9 mouse cellular contexts compared by ENCODE assay signal in genomic region chr5:5693956-5694653, GRCm38 (mm10). TPM values are rescaled to one million over a fixed set of nuclear protein-coding genes. Genes with fewer than 3 reads are reported as not detected.
DNase-seq lines count a peak whose midpoint lies in the region; ATAC-seq and TF ChIP-seq lines count a peak whose summit lies in the region.
"Had no signal": no experiment of that assay in that cellular context is flagged by ENCODE, and none has a peak within 500 bp of the region (broad histone marks: within the 10 kb centered on the region; RNA-seq: fewer than 3 reads in every experiment).

TSS of gene Steap2 (minus strand) at chr5:5694578.

- intact Hi-C loops in gastrocnemius, postnatal 36 days (cut with DNase I): no loop called here

- no peaks in the 10 kb centered on the region for H3K4me1 ChIP-seq in erythroblast, embryonic 14.5 days (ENCODE audit: control insufficient read depth)
- H3K4me1 ChIP-seq in intestine, embryonic 15.5 days (replicated peaks): 0 out of 2 replicates have a peak, but pooled peaks cover 2% of the 10 kb centered on the region
- H3K4me1 ChIP-seq in limb, embryonic 15.5 days: peaks cover 4% of the 10 kb centered on the region; the same call in 1 of the 2 replicates

- peak within 1 kb of the TSS; percentile 81 for H3ac ChIP-seq in myocyte (ENCODE audit: control insufficient read depth, insufficient read length)

- 1% methylated on average over 66 of the region's 66 CpGs for WGBS in intestine, embryonic 15.5 days
- WGBS in limb, embryonic 15.5 days: 1% methylated on average over 49 of the region's 66 CpGs

- peak within 1 kb of the TSS; percentile 54 for H3K4me3 ChIP-seq in erythroblast, embryonic 14.5 days (replicated peaks)
- peak within 1 kb of the TSS; percentile 86 for H3K4me3 ChIP-seq in intestine, embryonic 15.5 days (replicated peaks)
- H3K4me3 ChIP-seq in limb, embryonic 15.5 days: peak within 1 kb of the TSS; percentile 79
- peak within 1 kb of the TSS; percentile 73 for H3K4me3 ChIP-seq in myocyte

- ATAC-seq in erythroblast, adult 5-6 weeks (replicated peaks; ENCODE audit: low FRiP score, poor library complexity, severe bottlenecking): no peak
- ATAC-seq in intestine, embryonic 15.5 days: peak; percentile 96
- peak; percentile 87 for ATAC-seq in limb, embryonic 15.5 days (ENCODE audit: insufficient number of reproducible peaks, low FRiP score, low TSS enrichment, low read depth)

- H3K9me3 ChIP-seq in erythroblast, embryonic 14.5 days (ENCODE audit: control insufficient read depth, low read length): no peaks in the 10 kb centered on the region
- H3K9me3 ChIP-seq in intestine, embryonic 15.5 days: no peaks in the 10 kb centered on the region
- H3K9me3 ChIP-seq in limb, embryonic 15.5 days: no peaks in the 10 kb centered on the region

- peak within 1 kb of the TSS; percentile 80 for H3K9ac ChIP-seq in intestine, embryonic 15.5 days
- peak within 1 kb of the TSS; percentile 61 for H3K9ac ChIP-seq in limb, embryonic 15.5 days

- DNase-seq in embryo, embryonic 10 days (ENCODE audit: low spot score): peak; percentile 71
- peak; percentile 24 to 28 for DNase-seq in gastrocnemius, postnatal 36 days
- DNase-seq in urinary bladder, adult 2 months (ENCODE audit: low spot score): peak; percentile 51

- peaks cover 26% of the 10 kb centered on the region for H3K27me3 ChIP-seq in erythroblast, embryonic 14.5 days (ENCODE audit: control insufficient read depth)
- H3K27me3 ChIP-seq in intestine, embryonic 15.5 days (replicated peaks): no peaks in the 10 kb centered on the region
- H3K27me3 ChIP-seq in limb, embryonic 15.5 days: no peaks in the 10 kb centered on the region
- no peaks in the 10 kb centered on the region for H3K27me3 ChIP-seq in myocyte (ENCODE audit: control insufficient read depth, insufficient read depth, insufficient read length)

- peak within 1 kb of the TSS; percentile 84 for H3K4me2 ChIP-seq in intestine, embryonic 15.5 days (replicated peaks)
- peak within 1 kb of the TSS; percentile 67 for H3K4me2 ChIP-seq in limb, embryonic 15.5 days
- H3K4me2 ChIP-seq in myocyte (ENCODE audit: low read depth): peak within 1 kb of the TSS; percentile 87

- peak; percentile 93 for TF ChIP-seq POLR2A in myocyte (IDR thresholded peaks at IDR 0.05; ENCODE audit: insufficient read length, low read depth)

- peaks cover 40% of the 10 kb centered on the region for H3K79me2 ChIP-seq in myocyte (ENCODE audit: control insufficient read depth, insufficient read depth)

- H3K36me3 ChIP-seq in erythroblast, embryonic 14.5 days (ENCODE audit: control insufficient read depth): no peaks in the 10 kb centered on the region
- H3K36me3 ChIP-seq in intestine, embryonic 15.5 days: no peaks in the 10 kb centered on the region
- H3K36me3 ChIP-seq in limb, embryonic 15.5 days: no peaks in the 10 kb centered on the region
- H3K36me3 ChIP-seq in myocyte (ENCODE audit: control insufficient read depth, insufficient read depth): no peaks in the 10 kb centered on the region

- peak within 1 kb of the TSS; percentile 65 for H3K27ac ChIP-seq in intestine, embryonic 15.5 days
- peak within 1 kb of the TSS; percentile 50 for H3K27ac ChIP-seq in limb, embryonic 15.5 days
- H3K27ac ChIP-seq: macrophage had no signal

TF ChIP-seq in myocyte, 11 proteins besides CTCF, POLR2A, EP300 and RAD21:
- TF ChIP-seq MYOG (IDR thresholded peaks at IDR 0.05; ENCODE audit: control insufficient read depth in 1 of 3, insufficient read depth in 1 of 3, insufficient read length in 2 of 3, low read depth in 2 of 3): peak in 1 of 3 experiments; percentile 36
- no peak for TF ChIP-seq SRF (IDR thresholded peaks at IDR 0.05; ENCODE audit: control insufficient read depth, insufficient read length, low read depth)
- peak; percentile 82 for TF ChIP-seq POLR2AphosphoS2 (IDR thresholded peaks at IDR 0.05; ENCODE audit: insufficient read length, low read depth)
TF ChIP-seq in myocyte: peak in this region for 2.

RNA-seq across cellular contexts. Expression of gene Steap2, which starts in this region (rescaled TPM):
- 0.01 TPM in 1 of 2 replicates, not detected in the other for polyA plus RNA-seq in erythroblast, embryonic 14.5 days (2012)
- not detected in 2 replicates for total RNA-seq in erythroblast, adult 5-6 weeks (2015; ENCODE audit: low replicate concordance)
- not detected in 2 replicates for total RNA-seq in erythroblast, adult 5-6 weeks (2017; ENCODE audit: low replicate concordance)
- total RNA-seq in gastrocnemius, postnatal 36 days (2021): under 1 TPM; 0.30 to 0.71 TPM
- 7.8 and 9.5 TPM in 2 replicates for polyA plus RNA-seq in intestine, embryonic 15.5 days (2015; fragmentation: Nextera tagmentation; extraction: Ambion mirVana)
- 4.2 and 4.6 TPM in 2 replicates for polyA plus RNA-seq in limb, embryonic 15.5 days (2015; fragmentation: Nextera tagmentation; extraction: Ambion mirVana)
- 15.5 TPM for polyA plus RNA-seq in myocyte (2012; fragmentation: generic; extraction: Trizol)
- polyA plus RNA-seq in urinary bladder, adult 2 months (2012; rRNA removed): 9.6 and 13.2 TPM in 2 replicates
- polyA plus RNA-seq: macrophage had no signal

Comparison
In these comparisons a context has a peak if more than half of its experiments do, and no peak if none do; other contexts are left out.
1. Peak in DNase-seq in gastrocnemius, postnatal 36 days; RNA of the gene not detected or under 1 TPM.